Mouse (Mus musculus) olfactory bulb, adult 2 months (tissue): ENCODE data around the gene Gm44596.

Source experiments
- CTCF ChIP-seq: fragments of 200-500 bp; IDR thresholded peaks from 2 replicates; pipeline ENCODE4 v1.5.1; 2012; ENCODE audit warnings: low read depth, mild to moderate bottlenecking, low read length, moderate library complexity; ENCODE audit not compliant: insufficient read depth
- POLR2A ChIP-seq: fragments of 200-500 bp; IDR thresholded peaks from 2 replicates; pipeline ENCODE4 v1.6.1; 2012; ENCODE audit warnings: mild to moderate bottlenecking, low read depth, low read length, moderate library complexity; ENCODE audit not compliant: insufficient read depth

- TF ChIP-seq CTCF (no peak), POLR2A (no peak)
These were observed 33.2 kb upstream of the Gm44596 start for GRCm38 (mm10) chr6:128341956-128342723.
